Mouse (Mus musculus): ENCODE data around the gene Fbxo31. TPM values are rescaled to one million over a fixed set of nuclear protein-coding genes. Genes with fewer than 3 reads are reported as not detected.

Fbxo31 gene
- polyA plus RNA-seq, 1 experiment from 2014 or later: 11.8 TPM

DNA sequence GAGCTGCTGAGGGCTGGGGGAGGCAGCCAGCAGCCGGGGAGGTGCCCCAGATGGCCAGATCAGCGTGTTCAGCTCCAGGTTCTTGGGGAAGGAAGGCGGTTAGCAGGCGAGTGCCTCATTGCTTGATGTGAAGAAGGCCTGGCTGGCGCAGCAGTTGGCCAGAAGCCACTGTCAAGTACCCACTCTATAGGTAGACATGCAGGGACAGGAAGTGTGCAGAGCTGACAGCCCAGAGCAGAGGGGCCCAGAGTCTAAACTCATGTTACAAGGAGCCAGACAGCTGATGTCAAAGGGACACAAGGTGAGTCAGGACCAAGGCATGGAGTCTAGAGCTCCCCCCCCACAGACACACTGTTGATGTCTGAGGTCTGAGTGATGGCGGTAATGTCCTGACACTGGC is 28.6 kb downstream of the Fbxo31 start:
- no peak overlapping the region for H3K27ac ChIP-seq (ENCODE audit: low read length)
- WGBS: 64% methylated on average over 6 of the region's 6 CpGs
- ATAC-seq (replicated peaks; ENCODE audit: extremely low read depth, insufficient read depth, low FRiP score): no peak
- H3K4me1 ChIP-seq (ENCODE audit: control insufficient read depth, insufficient read depth, low read length): no peaks in the 10 kb centered on the region
- no peaks in the 10 kb centered on the region for H3K9me3 ChIP-seq (replicated peaks; ENCODE audit: control insufficient read depth, low read length)
- H3K27me3 ChIP-seq (ENCODE audit: control insufficient read depth, insufficient read depth, low read length): peaks cover 2% of the 10 kb centered on the region; the same call in 1 of the 2 replicates
- H3K4me3 ChIP-seq (ENCODE audit: low read length): no peak overlapping the region
- H3K36me3 ChIP-seq (ENCODE audit: control insufficient read depth, insufficient read depth): peaks cover 22% of the 10 kb centered on the region
- no peak overlapping the region for H3K4me2 ChIP-seq (ENCODE audit: low read depth, low read length)
- H3K9ac ChIP-seq (ENCODE audit: low read length): no peak overlapping the region

- Histone ChIP-seq H3K27me3 (ENCODE audit: control insufficient read depth, insufficient read depth, low read length) (peaks cover 8% of the 10 kb centered on the region), H3K36me3 (ENCODE audit: control insufficient read depth, insufficient read depth) (peaks cover 5% of the 10 kb centered on the region; the same call in 1 of the 2 replicates), H3K9ac (ENCODE audit: low read length) (no peak overlapping the region), H3K9me3 (replicated peaks; ENCODE audit: control insufficient read depth, low read length) (no peaks in the 10 kb centered on the region), H3K4me2 (ENCODE audit: low read depth, low read length) (no peak overlapping the region), H3K4me1 (ENCODE audit: control insufficient read depth, insufficient read depth, low read length) (no peaks in the 10 kb centered on the region), H3K4me3 (ENCODE audit: low read length) (no peak overlapping the region), H3K27ac (ENCODE audit: low read length) (no peak overlapping the region)
- ATAC-seq (replicated peaks; ENCODE audit: extremely low read depth, insufficient read depth, low FRiP score): no peak
- WGBS: 3% methylated on average over 7 of the region's 7 CpGs
Observed at GRCm38 (mm10) chr8:121547132-121547531, 31.5 kb downstream of the Fbxo31 start.

GRCm38 (mm10) chr8:121544936-121545335 is 33.7 kb downstream of the Fbxo31 start:
- peaks cover 3% of the 10 kb centered on the region; the same call in 1 of the 2 replicates for H3K9me3 ChIP-seq (replicated peaks; ENCODE audit: control insufficient read depth, low read length)
- no peak overlapping the region for H3K4me3 ChIP-seq (ENCODE audit: low read length)
- H3K9ac ChIP-seq (ENCODE audit: low read length): no peak overlapping the region
- H3K4me2 ChIP-seq (ENCODE audit: low read depth, low read length): no peak overlapping the region
- H3K27ac ChIP-seq (ENCODE audit: low read length): no peak overlapping the region
- no peaks in the 10 kb centered on the region for H3K36me3 ChIP-seq (ENCODE audit: control insufficient read depth, insufficient read depth)
- 39% methylated on average over 11 of the region's 11 CpGs for WGBS
- no peaks in the 10 kb centered on the region for H3K4me1 ChIP-seq (ENCODE audit: control insufficient read depth, insufficient read depth, low read length)
- ATAC-seq (replicated peaks; ENCODE audit: extremely low read depth, insufficient read depth, low FRiP score): no peak
- peaks cover 8% of the 10 kb centered on the region for H3K27me3 ChIP-seq (ENCODE audit: control insufficient read depth, insufficient read depth, low read length)

GRCm38 (mm10) chr8:121544276-121544785 is 34.3 kb downstream of the Fbxo31 start, which contains the start of gene 1700018B08Rik:
Gene 1700018B08Rik, minus strand, starts transcription at chr8:121544320.
- 68% methylated on average over 12 of the region's 12 CpGs for WGBS
- ATAC-seq (replicated peaks; ENCODE audit: extremely low read depth, insufficient read depth, low FRiP score): no peak

GRCm38 (mm10) chr8:121542901-121543300 is 35.7 kb downstream of the Fbxo31 start:
- no peak overlapping the region for H3K4me2 ChIP-seq (ENCODE audit: low read depth, low read length)
- 62% methylated on average over 13 of the region's 13 CpGs for WGBS
- ATAC-seq (replicated peaks; ENCODE audit: extremely low read depth, insufficient read depth, low FRiP score): no peak
- no peak overlapping the region for H3K4me3 ChIP-seq (ENCODE audit: low read length)
- no peaks in the 10 kb centered on the region for H3K4me1 ChIP-seq (ENCODE audit: control insufficient read depth, insufficient read depth, low read length)
- peaks cover 3% of the 10 kb centered on the region; the same call in 1 of the 2 replicates for H3K9me3 ChIP-seq (replicated peaks; ENCODE audit: control insufficient read depth, low read length)
- no peak overlapping the region for H3K27ac ChIP-seq (ENCODE audit: low read length)
- peaks cover 13% of the 10 kb centered on the region for H3K27me3 ChIP-seq (ENCODE audit: control insufficient read depth, insufficient read depth, low read length)
- no peak overlapping the region for H3K9ac ChIP-seq (ENCODE audit: low read length)
- no peaks in the 10 kb centered on the region for H3K36me3 ChIP-seq (ENCODE audit: control insufficient read depth, insufficient read depth)

More at GRCm38 (mm10) chr8:121544276-121544785, 34.3 kb downstream of the Fbxo31 start, which contains the start of gene 1700018B08Rik:
- H3K27ac ChIP-seq (ENCODE audit: low read length): no peak within 1 kb of the TSS
- no peaks in the 10 kb centered on the region for H3K36me3 ChIP-seq (ENCODE audit: control insufficient read depth, insufficient read depth)
- peaks cover 3% of the 10 kb centered on the region; the same call in 1 of the 2 replicates for H3K9me3 ChIP-seq (replicated peaks; ENCODE audit: control insufficient read depth, low read length)
- no peak within 1 kb of the TSS for H3K9ac ChIP-seq (ENCODE audit: low read length)
- H3K27me3 ChIP-seq (ENCODE audit: control insufficient read depth, insufficient read depth, low read length): peaks cover 12% of the 10 kb centered on the region
- no peak within 1 kb of the TSS for H3K4me2 ChIP-seq (ENCODE audit: low read depth, low read length)
- no peak within 1 kb of the TSS for H3K4me3 ChIP-seq (ENCODE audit: low read length)
- no peaks in the 10 kb centered on the region for H3K4me1 ChIP-seq (ENCODE audit: control insufficient read depth, insufficient read depth, low read length)

GRCm38 (mm10) chr8:121541862-121542261 is 36.7 kb downstream of the Fbxo31 start:
- Histone ChIP-seq H3K9ac (ENCODE audit: low read length) (no peak overlapping the region), H3K27ac (ENCODE audit: low read length) (no peak overlapping the region), H3K9me3 (replicated peaks; ENCODE audit: control insufficient read depth, low read length) (peaks cover 3% of the 10 kb centered on the region; the same call in 1 of the 2 replicates), H3K36me3 (ENCODE audit: control insufficient read depth, insufficient read depth) (no peaks in the 10 kb centered on the region), H3K4me1 (ENCODE audit: control insufficient read depth, insufficient read depth, low read length) (no peaks in the 10 kb centered on the region), H3K4me2 (ENCODE audit: low read depth, low read length) (no peak overlapping the region), H3K4me3 (ENCODE audit: low read length) (no peak overlapping the region), H3K27me3 (ENCODE audit: control insufficient read depth, insufficient read depth, low read length) (peaks cover 12% of the 10 kb centered on the region)
- ATAC-seq (replicated peaks; ENCODE audit: extremely low read depth, insufficient read depth, low FRiP score): no peak
- WGBS: 69% methylated on average over 19 of the region's 19 CpGs

DNA sequence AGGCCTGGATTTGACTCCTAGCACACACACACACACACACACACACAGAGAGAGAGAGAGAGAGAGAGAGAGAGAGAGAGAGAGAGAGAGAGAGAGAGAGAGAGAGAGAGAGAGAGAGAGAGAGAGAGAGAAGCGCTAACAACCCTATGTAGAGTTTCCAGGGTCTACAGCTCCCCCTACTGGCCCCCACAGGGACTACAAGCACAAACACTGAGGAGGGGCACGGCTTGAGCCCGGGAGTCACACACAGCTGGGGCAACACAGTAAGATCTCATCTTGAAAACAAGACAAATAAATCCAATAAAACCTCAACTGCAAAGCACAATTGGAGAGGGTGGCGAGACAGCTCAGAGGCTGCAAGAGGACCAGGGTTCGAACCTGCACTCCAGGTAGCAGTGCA is 46.2 kb downstream of the Fbxo31 start:
- H3K27ac ChIP-seq (ENCODE audit: low read length): no peak overlapping the region
- H3K4me3 ChIP-seq (ENCODE audit: low read length): no peak overlapping the region
- WGBS: 40% methylated on average over 5 of the region's 5 CpGs

DNA sequence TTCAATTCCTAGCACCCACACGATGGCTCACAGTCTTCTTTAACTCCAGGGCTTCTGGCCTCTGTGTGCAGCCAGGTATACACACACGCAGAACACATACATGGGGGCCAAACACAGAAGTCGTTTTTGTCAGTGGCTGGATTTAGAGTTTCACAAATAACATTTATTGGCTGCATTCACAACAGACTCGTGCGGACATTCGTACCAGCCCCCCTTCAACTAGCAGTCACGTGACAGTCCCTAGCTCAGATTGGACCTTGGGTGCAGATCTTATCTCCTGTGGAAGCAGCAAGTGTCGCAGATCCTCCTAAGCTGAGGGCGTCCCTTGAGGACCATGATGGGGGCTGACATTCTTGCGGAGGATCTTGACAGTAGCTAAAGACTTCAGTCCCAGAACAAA is 48.0 kb downstream of the Fbxo31 start:
- Histone ChIP-seq H3K9ac (ENCODE audit: low read length) (no peak overlapping the region), H3K4me1 (ENCODE audit: control insufficient read depth, insufficient read depth, low read length) (no peaks in the 10 kb centered on the region), H3K27ac (ENCODE audit: low read length) (no peak overlapping the region), H3K27me3 (ENCODE audit: control insufficient read depth, insufficient read depth, low read length) (no peaks in the 10 kb centered on the region), H3K4me3 (ENCODE audit: low read length) (no peak overlapping the region), H3K9me3 (replicated peaks; ENCODE audit: control insufficient read depth, low read length) (no peaks in the 10 kb centered on the region), H3K36me3 (ENCODE audit: control insufficient read depth, insufficient read depth) (no peaks in the 10 kb centered on the region), H3K4me2 (ENCODE audit: low read depth, low read length) (no peak overlapping the region)
- ATAC-seq (replicated peaks; ENCODE audit: extremely low read depth, insufficient read depth, low FRiP score): no peak
- 74% methylated on average over 10 of the region's 10 CpGs for WGBS

More for the DNA sequence above, 46.2 kb downstream of the Fbxo31 start:
- Histone ChIP-seq H3K9ac (ENCODE audit: low read length) (no peak overlapping the region), H3K4me2 (ENCODE audit: low read depth, low read length) (no peak overlapping the region), H3K4me1 (ENCODE audit: control insufficient read depth, insufficient read depth, low read length) (no peaks in the 10 kb centered on the region), H3K27me3 (ENCODE audit: control insufficient read depth, insufficient read depth, low read length) (no peaks in the 10 kb centered on the region), H3K36me3 (ENCODE audit: control insufficient read depth, insufficient read depth) (no peaks in the 10 kb centered on the region), H3K9me3 (replicated peaks; ENCODE audit: control insufficient read depth, low read length) (no peaks in the 10 kb centered on the region)
- no peak for ATAC-seq (replicated peaks; ENCODE audit: extremely low read depth, insufficient read depth, low FRiP score)

DNA sequence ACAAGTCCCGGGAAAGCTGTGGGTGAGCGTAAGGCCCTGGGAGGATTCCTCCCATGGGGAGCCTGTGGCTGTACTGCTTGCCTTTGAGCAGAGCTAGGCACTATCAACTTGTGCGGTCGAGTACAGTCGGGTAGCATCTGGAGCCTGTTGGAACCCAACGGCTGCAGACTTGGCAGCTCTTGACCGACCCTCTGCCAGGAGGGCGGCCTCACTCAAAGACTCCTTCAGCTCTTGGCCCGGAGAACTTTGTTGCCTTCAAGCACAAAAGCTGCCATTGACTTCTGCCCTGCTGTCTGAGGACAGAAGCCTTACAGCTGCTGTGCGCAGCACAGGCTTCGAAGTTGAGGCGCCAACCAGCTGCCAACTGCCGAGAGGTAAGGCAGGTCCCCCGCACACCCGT is 49.8 kb downstream of the Fbxo31 start:
- Histone ChIP-seq H3K4me2 (ENCODE audit: low read depth, low read length) (no peak overlapping the region), H3K27me3 (ENCODE audit: control insufficient read depth, insufficient read depth, low read length) (peaks cover 3% of the 10 kb centered on the region; the same call in 1 of the 2 replicates), H3K9ac (ENCODE audit: low read length) (no peak overlapping the region), H3K9me3 (replicated peaks; ENCODE audit: control insufficient read depth, low read length) (no peaks in the 10 kb centered on the region), H3K4me3 (ENCODE audit: low read length) (no peak overlapping the region), H3K4me1 (ENCODE audit: control insufficient read depth, insufficient read depth, low read length) (no peaks in the 10 kb centered on the region), H3K36me3 (ENCODE audit: control insufficient read depth, insufficient read depth) (no peaks in the 10 kb centered on the region), H3K27ac (ENCODE audit: low read length) (no peak overlapping the region)
- WGBS: 70% methylated on average over 15 of the region's 15 CpGs
- no peak for ATAC-seq (replicated peaks; ENCODE audit: extremely low read depth, insufficient read depth, low FRiP score)

Data from heart, embryonic 16.5 days (tissue).